Mouse (Mus musculus) left cerebral cortex, adult 18-20 months (tissue): ENCODE results near the gene Ccdc159. TPM values are rescaled to one million over a fixed set of nuclear protein-coding genes. Genes with fewer than 3 reads are reported as not detected.

Experiments
- DNase-seq, 2 experiments: peaks; one replicate each; pipeline ENCODE4 v3.0.0; 2021 to 2022; ENCODE audit warnings: low spot score in 2 of 2, mixed read lengths in 1 of 2
- total RNA-seq, 2 experiments: library from RNA; stranded (reverse); gene quantifications; 2 replicates each; pipeline ENCODE4 v1.2.3; 2021

The Ccdc159 gene
- total RNA-seq, 2 experiments from 2014 or later = 18.3 to 18.8 TPM

GRCm38 (mm10) chr9:21932445-21933137 lies 5.3 kb downstream of the Ccdc159 start:
- DNase-seq = no peak

- DNase-seq = no peak
Observed at GRCm38 (mm10) chr9:21934021-21934420, 6.8 kb downstream of the Ccdc159 start.

GRCm38 (mm10) chr9:21935466-21936131 lies 8.3 kb downstream of the Ccdc159 start:
- no peak for DNase-seq

GRCm38 (mm10) chr9:21936692-21937570 lies 9.7 kb downstream of the Ccdc159 start, which contains the start of gene Plppr2:
Gene Plppr2 (plus strand): TSS chr9:21937033.
- DNase-seq = peak; percentile 98

- DNase-seq = peak in 1 of 2 experiments; percentile 52
Observed at GRCm38 (mm10) chr9:21937711-21938175, 10.5 kb downstream of the Ccdc159 start.

- no peak for DNase-seq
Observed at GRCm38 (mm10) chr9:21938234-21938855, 11.1 kb downstream of the Ccdc159 start.

- DNase-seq = no peak
Observed at GRCm38 (mm10) chr9:21943046-21943445, 15.8 kb downstream of the Ccdc159 start.

- DNase-seq = no peak
Observed at GRCm38 (mm10) chr9:21943638-21944037, 16.4 kb downstream of the Ccdc159 start.

- DNase-seq = no peak
Observed at GRCm38 (mm10) chr9:21944267-21944666, 17.0 kb downstream of the Ccdc159 start.

GRCm38 (mm10) chr9:21947540-21948130 lies 20.4 kb downstream of the Ccdc159 start:
- no peak for DNase-seq

- DNase-seq = no peak
Observed at GRCm38 (mm10) chr9:21948146-21948545, 20.9 kb downstream of the Ccdc159 start.

GRCm38 (mm10) chr9:21948790-21949189 lies 21.5 kb downstream of the Ccdc159 start:
- no peak for DNase-seq

- DNase-seq = no peak
Observed at GRCm38 (mm10) chr9:21950322-21950721, 23.1 kb downstream of the Ccdc159 start.

- DNase-seq = no peak
Observed at GRCm38 (mm10) chr9:21951977-21952376, 24.7 kb downstream of the Ccdc159 start.

GRCm38 (mm10) chr9:21953600-21953999 lies 26.3 kb downstream of the Ccdc159 start:
- peak in 1 of 2 experiments; percentile 66 for DNase-seq

- no peak for DNase-seq
Observed at GRCm38 (mm10) chr9:21954635-21955034, 27.4 kb downstream of the Ccdc159 start.

- no peak for DNase-seq
Observed at GRCm38 (mm10) chr9:21955225-21955569, 27.9 kb downstream of the Ccdc159 start.

- peak; percentile 99 for DNase-seq
Observed at GRCm38 (mm10) chr9:21955570-21956281, 28.5 kb downstream of the Ccdc159 start, which contains the start of gene Swsap1. Gene Swsap1 (plus strand): TSS chr9:21955755.

- DNase-seq = no peak
Observed at GRCm38 (mm10) chr9:21958372-21958771, 31.1 kb downstream of the Ccdc159 start.

- DNase-seq = no peak
Observed at GRCm38 (mm10) chr9:21959244-21959643, 32.0 kb downstream of the Ccdc159 start.
